Mouse (Mus musculus): ENCODE data around the gene Nrip2.
"Not testable (repeated sequence)": the region's sequence is repeated elsewhere in the genome, so short reads cannot be mapped to it uniquely, and the experiment has no call there.

Gene Nrip2

DNA sequence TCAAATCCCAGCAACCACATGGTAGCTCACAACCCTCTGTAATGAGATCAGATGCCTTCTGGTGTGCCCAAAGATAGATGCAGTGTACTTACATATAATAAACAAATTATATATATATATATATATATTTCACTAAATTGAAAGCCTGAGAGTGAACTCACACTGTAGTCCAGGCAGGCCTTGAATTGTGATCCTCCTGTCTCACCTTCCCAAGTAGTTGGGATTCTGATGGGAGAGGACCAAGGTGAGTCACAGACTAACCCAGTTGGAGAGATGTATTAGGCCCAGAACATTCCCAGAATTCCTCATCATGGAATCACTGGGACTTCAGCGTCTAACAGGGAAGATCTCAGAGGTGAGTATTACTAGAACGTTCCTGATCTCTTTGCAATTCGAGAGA is at the start of gene Nrip2:
TSS of gene Nrip2 (plus strand) at position 301 of the 400 bp plus-strand sequence.
- no peak for DNase-seq

DNA sequence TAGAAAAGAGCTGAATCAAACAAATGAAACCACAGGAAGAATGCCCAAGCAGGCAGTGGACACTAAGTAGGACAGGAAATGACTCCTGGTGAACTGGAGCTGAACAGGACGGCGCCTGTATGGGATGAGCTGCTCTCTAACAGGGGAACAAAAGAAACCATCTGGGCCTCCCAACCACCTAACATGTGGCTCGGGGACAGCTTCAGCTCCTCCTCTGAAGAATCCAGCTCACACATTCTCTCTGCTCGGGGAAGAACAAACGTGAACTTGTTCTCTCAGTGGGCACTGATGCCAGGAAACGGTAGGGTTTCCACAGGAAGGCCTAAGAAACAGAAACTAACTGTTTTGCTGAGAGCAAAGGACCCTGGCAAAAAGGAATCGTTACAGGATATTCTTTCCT is 49.4 kb upstream of the Nrip2 start:
- peak; percentile 23 for DNase-seq

DNA sequence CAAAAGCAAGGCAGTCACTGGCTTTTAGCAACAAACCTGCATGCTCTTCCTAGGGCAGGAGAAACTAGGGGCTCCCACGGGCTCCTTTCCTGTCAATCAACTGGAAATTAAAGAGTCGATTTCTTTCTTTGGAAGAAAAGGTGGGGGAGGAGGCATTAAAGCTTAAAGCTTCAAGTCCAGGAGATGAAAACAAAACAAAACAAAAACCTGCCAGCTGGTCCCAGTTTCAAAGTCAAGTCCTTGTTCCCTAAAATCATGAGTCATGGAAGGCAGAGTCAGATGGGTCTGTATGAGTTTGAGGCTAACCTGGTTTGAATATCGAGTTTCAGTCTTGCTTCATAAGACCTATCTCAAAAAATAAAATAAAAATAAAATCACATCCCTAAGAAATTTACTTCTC is 45.0 kb upstream of the Nrip2 start:
- DNase-seq: no peak

DNA sequence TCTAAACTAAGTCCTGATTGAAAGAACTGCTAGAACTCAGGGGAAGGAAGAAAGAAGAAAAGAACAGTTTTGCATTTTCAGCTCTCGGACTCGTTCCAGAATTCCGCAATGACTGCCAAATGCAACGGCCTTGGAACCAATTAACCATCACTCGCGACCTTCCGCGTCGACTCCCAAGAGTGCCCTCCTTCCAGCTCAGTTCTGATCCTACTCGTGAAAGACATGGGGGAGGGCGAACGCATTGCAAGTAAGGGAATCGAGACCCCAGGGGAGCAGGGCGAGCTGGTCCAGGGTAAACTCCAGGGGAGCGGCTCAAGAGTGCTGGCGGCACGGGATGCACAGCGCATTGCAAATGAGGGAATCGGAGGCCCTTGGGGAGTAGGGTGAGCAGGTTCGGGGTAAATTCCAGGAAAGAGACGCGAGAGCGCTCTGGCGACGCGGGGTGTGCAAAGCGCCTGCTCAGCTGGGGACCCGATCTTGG is 43.9 kb upstream of the Nrip2 start:
- DNase-seq: peak; percentile 66

DNA sequence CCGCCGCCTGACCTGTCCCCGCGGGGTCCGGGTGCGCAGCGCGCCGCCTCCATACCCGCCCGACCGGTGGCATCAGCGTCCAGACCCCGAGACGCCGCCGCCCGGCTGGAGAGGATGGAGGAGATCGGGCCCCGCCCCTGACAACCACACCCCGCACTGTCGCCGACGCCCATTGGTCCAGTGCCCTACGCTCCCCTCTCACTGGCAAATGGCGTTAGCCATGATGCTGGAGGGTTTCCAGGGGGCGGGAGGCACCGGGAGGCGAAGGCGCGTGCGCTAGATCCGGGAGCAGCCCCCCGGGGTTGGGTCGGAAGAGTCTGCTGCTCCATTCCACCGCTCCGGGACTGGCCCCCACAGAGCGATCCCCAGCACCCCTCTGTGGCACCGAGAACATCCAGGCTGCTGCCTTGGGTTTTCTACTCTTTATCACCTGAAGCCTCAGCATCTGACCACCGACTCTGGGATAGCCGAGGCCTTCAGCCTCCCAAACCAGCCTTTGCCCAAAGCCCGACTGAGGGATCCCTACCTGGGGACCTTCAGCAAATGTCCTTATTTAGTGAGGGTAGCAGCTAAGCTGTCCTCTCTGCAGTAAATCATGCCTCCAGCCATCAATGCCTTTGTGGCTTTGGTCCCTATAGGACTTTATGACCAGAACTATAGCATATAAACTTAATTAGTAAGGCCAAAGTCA is 43.2 kb upstream of the Nrip2 start, which contains the start of gene Tulp3:
TSS of gene Tulp3 (minus strand) at position 126 of the 691 bp plus-strand sequence.
- peak; percentile 97 for DNase-seq

DNA sequence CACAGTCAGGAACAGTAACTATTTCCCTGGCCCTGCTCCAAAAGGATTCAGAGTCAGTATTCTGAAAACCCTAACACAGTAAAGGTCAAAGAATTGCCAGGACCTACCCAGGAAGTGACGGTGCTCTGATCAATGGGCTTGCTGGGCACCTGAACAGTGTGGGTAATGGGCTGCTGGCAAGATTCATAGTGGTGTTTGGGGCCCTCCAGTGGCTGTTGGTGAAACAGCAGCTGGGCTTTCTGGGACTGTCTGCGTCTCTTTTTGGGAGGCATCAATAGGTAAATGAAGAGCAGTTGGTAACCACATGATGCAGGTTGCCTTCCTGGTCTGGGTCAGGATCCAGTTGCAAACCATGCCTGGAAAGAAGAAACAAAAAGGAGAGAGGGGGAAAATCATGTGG is 40.1 kb upstream of the Nrip2 start:
- peak; percentile 77 for DNase-seq

DNA sequence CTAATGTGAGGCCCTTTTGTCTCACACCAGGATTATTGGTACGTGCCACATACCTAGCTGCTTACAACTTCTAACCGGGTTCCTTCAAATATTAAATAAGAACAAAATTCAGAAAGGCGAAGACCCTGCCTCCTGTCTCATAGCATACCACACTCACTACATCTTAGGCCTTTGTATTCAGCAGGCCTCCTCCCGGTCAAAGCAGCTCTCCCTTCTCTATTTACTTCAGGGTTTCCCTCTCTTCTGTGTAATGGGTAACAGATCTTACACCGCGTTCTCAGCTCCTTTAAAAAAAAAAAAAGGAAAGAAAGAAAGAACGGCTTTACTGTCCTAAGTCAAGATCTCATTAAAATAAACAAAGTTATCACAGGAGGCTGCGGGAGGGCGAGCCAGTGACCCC is 37.2 kb upstream of the Nrip2 start:
- DNase-seq: no peak

DNA sequence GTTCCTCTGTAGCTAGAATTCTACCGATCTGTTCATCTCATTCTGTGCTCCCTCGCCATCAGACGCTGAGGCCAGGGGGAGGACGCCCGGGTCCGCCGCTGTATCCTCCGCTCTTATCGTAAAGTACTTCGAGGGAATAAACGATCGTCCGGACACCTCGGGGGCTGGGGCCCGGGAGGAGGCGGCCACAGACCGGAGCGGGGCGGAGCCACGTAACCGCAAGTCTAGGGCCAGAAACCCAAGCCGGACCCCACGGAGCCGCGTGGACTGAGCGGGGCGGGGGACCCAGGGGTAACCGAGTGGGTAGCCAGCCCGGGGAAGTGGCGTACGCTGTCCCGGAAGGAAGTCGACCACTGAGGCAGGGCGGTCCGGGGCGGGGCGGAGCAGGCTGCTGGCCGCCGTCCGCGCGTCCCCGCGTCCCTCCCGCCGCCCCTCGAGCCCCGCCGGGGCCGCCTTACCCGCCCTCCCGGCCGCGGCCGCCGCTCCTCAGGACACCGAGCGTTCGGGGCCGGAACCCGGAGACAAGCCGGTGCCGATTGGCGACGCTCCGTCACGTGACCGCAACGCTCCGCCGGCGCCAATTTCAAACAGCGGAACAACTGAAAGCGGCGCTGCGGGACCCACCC is 36.6 kb upstream of the Nrip2 start, which contains the start of the genes Rhno1 and Foxm1:
TSS of gene Rhno1 (minus strand) at position 531 of the 626 bp plus-strand sequence.
TSS of gene Foxm1 (plus strand) at position 587 of the 626 bp plus-strand sequence.
- peak; percentile 91 for DNase-seq

DNA sequence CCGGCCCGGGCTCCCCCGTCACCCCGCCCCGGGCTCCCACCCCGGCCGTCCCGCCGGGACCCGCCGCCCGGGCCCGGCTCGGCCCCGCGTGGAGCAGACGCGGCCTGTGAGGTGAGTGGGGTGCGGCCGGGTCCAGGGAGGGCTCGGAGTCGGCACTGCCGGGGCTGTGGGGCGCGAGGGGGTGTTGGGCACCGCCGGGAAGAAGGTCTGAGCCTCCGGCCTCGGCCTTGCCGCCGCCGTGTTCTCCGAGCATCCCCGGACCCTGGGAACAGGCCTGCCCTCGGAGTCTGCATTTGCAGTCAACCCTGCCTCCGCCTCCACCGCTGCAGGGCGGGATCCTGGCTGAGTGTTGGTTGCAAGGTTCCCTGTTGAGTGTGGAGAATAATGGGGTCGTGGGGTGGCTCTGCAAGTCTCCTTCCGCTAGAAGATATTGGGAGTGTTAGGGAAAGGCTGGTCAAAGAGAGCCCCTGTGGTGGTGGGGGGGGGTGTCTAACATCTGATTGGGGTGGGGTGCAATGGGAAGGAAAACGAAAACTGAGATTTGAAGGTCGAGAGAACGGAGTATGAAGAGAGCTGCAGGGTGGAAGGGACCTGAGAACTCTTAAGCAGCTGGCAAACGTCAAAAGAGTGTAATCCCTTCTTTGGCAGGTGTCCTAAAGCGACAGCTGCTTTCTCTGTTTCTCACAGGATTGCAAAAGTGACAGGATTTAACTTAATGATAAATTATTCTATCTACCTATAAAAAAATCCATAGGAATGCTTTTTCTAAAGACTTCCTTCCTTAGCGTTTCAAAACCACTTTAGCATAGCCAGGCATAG is 35.9 kb upstream of the Nrip2 start:
- DNase-seq: no peak

DNA sequence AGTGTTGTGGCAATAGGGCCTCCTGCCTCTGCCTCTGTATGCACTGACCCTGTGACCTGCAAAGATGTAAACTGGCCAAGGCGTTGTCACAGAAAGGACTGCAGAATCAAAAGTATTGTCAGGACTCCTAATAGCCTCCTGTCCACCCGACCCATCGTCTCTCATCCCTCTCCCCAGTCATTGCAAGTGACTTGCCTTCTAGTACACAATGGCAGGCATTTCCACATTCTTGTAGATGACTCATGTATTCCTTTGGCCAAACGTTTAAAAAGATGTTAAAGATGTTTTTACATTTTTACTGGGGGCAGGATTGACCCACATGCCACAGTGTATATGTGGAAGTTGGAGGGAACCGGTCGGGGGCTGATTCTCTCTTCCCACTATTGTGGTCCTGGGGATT is 34.4 kb upstream of the Nrip2 start:
- no peak for DNase-seq

DNA sequence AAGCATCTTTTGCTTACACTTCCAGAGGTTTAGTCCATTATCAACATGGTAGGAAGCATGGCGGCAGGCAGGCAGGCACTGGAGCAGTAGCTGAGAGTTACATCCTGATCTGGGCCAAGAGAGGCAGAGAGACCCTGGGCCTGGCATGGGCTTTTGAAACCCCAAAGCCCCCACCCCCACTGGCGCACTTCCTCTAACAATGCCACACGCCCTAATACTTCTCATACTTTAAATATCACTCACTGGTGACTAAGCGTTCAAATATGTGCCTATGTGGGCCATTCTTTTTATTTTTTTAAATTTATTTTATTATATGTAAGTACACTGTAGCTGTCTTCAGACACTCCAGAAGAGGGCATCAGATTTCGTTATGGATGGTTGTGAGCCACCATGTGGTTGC is 32.6 kb upstream of the Nrip2 start:
- no peak for DNase-seq

DNA sequence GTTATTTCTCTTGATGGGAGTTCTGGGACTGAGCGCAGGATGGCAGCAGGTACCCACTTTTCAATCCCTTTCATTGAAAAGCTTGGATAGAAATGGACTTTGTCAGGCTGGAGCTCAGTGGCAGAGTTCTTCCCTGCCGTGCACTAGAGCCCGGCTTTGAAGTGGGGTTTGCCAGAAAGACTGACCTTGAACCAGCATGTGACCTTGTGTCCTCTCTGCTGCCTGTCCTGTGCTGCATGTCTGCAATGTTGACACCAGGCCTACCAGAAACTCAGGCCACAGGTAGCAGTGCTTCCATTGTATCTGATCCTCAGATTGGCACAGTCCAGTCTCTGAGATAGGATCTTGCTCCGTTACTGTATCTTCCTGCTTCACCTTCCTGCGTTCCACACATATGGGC is 29.1 kb upstream of the Nrip2 start:
- no peak for DNase-seq

DNA sequence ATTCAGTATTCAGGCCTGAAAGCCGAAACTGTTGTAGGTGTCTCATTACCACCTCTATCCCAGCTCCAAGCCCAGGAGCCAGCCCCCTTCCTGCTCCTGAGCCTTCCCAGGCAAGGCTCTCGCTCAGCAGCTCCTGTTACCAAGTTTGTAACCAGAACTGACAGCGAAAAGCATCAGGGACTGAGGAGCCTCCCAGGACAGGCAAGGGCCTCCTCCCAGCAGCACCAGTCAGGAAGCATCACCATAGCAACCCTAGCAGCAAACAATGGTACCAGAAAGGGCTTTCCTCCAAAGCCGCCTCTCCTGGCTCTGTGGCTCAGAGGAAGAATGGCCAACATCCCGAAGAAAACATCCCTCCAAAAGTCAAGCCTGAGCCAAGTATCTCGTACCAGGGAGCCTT is 23.9 kb upstream of the Nrip2 start, which contains the start of the genes Tex52 and Gm44596:
TSS of gene Tex52 (plus strand) at position 265 of the 400 bp plus-strand sequence.
TSS of gene Gm44596 (plus strand) at position 312 of the 400 bp plus-strand sequence.
- peak; percentile 52 for DNase-seq

DNA sequence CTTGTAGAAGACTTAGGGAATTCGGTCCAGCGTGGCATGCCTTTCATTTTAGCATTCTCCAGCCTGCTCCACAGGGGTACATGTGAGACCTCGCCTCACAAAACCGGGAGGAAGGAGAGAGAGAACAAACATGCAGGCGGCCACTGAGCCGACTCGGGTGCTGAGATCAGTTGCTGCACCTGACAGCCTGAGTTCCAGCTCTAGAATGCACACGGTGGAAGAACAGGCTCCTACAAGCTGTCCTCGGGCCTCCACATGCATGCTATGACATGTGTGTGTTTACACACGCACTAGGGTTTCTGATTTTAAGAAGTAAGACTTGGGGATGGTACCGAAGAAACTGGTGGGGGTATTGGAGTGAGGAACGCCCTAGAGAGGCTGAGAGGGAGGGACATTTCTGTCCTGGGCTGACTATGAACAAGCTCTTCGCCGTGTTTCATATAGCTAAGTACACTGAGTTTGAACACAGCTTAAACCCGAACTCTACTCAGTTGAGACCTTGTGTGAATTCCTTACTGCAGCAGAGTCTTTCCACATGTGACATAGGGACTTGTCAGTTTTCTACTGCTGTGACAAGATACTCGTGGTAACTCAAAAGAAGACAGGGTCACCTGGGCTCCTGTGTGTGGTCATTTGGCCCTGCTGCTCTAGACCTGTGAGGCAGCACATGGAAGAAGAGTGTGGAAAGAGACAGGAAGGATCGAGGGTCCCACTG is 22.6 kb upstream of the Nrip2 start:
- DNase-seq: no peak

DNA sequence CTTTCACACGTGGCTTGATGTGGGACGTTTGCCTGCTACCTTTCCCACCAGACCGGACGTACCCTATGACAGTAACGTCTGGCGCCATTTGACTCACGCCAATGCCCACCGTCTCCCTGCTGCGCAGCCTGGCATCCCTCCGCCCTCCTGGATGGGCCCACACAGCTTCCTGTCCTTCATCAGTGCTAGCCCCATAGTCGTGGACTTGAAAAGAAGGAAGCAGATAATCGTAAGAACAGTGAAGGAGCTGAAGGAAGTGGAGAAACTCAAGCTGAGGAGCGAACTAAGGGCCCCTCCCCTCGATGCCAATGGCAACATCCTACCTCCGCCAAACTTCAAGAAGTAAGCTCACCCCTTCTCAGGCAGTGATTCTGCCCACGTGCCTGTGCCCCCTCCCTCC is 19.5 kb upstream of the Nrip2 start:
- no peak for DNase-seq

DNA sequence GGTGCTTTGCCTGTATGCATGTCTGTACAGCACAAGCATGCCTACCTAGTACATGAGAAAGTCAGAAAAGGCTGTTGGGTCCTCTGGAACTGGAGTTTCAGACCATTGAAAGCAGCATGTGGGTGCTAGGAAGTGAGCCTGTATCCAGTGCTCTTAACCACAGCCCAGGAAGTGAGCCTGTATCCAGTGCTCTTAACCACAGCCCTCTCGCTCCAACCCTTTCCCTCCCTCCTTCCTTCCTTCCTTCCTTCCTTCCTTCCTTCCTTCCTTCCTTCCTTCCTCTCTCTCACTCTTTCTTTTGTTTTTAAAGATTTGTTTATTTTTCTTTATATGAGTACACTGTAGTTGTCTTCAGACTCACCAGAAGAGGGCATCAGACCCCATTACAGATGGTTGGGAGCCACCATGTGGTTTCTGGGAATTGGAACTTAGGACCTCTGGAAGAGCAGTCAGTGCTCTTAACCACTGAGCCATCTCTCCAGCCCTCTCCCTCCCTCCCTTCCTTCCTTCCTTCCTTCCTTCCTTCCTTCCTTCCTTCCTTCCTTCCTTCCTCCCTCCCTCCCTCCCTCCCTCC is 18.4 kb upstream of the Nrip2 start:
- not testable (repeated sequence) for DNase-seq

DNA sequence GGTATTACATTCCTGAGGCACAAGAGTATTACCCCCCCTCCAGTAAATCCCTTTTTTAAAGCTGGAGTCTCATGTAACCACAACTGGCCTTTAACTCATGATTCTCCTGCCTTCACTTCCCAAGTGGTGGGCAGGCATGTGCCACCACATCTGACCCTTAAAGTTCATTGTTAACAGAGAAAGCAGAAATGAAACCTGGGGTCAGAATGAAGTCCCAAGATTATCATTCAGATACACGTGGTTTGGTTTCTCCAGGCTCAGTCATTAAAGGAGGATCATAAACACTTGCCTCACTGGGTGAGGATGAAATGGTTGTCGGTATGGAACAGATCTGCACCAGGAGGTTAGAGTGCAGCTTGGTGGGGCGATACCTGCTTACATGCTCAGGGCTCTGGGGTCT is 17.8 kb upstream of the Nrip2 start:
- no peak for DNase-seq

DNA sequence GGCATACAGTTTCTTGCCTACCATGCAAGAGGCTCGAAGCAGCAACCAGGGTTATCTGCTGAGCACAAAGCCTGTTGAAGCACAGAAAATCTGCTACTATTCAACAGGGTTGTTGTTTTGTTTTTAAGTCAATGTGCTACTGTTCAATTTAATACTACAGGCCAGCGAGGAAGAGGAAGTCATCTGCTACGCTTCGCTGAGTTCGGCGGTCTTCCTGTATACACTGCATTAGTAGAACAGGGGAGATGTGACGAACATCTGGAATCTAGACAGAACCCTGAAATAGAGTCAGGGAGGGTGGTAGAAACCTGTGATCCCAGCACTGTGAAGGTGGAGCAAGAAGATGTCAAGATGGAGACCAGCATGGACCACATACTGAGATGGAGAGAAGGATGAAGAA is 15.3 kb upstream of the Nrip2 start:
- DNase-seq: no peak

DNA sequence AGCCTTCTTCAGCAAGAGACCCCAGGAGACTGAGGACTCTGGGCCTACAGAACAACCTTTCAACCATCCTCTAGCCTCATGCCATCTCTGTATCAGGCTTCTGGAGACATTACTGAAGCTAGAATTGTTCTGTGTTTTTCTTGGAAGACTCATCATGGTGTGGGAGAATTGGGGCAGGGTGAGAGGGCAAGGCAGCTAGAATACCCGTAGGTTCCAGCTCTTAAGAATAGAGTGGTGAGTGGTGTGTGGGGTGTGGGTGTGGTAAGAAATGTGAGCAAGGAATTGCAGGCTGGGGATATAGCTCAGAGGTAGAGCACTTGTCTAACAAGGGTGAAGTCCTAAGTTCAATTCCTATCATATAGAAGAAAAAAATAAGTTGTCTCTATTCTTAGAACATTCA is 14.1 kb upstream of the Nrip2 start:
- no peak for DNase-seq

DNA sequence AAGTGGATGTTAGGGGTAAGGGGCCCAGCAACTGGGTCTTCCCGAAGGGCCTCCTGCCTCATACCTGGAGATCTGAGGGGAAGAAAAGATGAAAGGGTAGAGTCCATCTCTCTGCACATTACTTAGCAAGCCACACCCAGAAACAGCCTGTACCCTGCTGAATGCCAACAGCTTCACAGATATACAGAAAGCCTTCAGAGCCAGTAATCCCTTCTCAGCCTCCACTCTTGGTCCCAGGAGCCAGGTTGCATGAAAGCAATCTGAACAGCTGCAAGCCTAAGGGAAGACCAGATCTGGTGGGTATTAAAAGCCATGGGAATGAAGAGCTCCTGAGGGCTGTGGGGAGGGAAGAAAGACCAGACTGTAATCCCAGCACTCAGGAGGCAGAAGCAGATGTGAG is 9.9 kb upstream of the Nrip2 start:
- no peak for DNase-seq

DNA sequence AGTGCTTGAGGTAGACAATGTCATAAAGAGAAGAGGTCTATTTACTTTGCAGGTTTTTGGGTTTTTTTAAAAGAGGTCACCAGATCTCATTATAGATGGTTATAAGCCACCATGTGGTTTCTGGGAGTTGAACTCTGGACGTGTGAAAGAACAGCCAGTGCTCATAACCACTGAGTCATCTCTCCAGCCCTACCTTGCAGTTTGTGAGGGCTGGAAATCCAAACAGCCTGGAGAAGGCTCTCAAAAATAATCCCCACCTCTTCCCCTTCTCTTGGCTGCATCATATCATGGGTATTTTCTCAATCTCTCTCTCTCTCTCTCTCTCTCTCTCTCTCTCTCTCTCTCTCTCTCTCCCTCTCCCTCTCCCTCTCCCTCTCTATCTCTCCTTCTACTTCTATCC is 8.4 kb upstream of the Nrip2 start:
- no peak for DNase-seq

DNA sequence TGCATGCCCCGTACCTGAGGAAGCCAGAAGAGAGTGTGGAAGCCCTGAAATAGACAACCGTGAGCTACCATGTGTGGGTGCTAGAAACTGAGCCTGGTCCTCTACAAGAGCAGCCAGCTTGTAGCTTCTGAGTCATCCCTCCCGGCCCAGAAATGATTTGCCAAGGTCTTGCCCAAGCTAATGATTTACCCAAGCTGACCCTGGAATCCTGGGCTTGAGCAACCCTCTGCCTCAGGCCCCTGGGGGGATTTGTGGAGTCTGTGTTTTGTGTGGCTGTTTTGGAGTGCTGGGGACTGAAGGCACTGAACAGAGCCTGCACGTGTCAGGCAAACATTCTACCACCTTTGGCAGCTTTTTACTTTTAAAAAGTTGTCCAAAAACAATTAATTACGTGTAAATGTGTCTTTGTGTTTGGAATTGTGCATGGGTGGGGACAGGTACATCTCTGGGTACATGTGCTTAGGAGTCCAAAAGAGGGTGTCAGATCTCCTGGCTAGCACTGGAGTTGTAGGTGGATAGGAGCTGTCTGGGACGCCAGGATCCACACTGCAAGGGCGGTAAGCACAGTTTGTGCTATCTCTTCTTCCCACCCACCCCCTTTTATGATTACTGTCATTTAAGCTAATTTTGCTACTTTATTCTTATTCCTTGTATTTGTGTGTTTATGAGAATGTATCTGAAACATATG is 1.4 kb upstream of the Nrip2 start:
- peak; percentile 78 for DNase-seq

Data from kidney, postnatal 14 days (tissue).